Mouse (Mus musculus): ENCODE results near the gene Lrtm2.
A peak's percentile ranks its signal among the peaks of the same experiment; 100 is the strongest.

Lrtm2 gene

GRCm38 (mm10) chr6:119336124-119336523, 5.6 kb upstream of the Lrtm2 start:
- no peak for DNase-seq (ENCODE audit: low spot score in 2 of 2)

GRCm38 (mm10) chr6:119333831-119334230, 3.3 kb upstream of the Lrtm2 start:
- no peak for DNase-seq (ENCODE audit: low spot score in 2 of 2)

- no peak for DNase-seq (ENCODE audit: low spot score in 2 of 2)
Measured at GRCm38 (mm10) chr6:119333202-119333601, 2.6 kb upstream of the Lrtm2 start.

GRCm38 (mm10) chr6:119332111-119332510, 1.5 kb upstream of the Lrtm2 start:
- no peak for DNase-seq (ENCODE audit: low spot score in 2 of 2)

- peak in 1 of 2 experiments; percentile 58 for DNase-seq (ENCODE audit: low spot score in 2 of 2)
Measured at GRCm38 (mm10) chr6:119329936-119330335, 630 bp downstream of the Lrtm2 start.

- peak; percentile 92 for DNase-seq (ENCODE audit: low spot score in 2 of 2)
Measured at GRCm38 (mm10) chr6:119329215-119329714, 1.3 kb downstream of the Lrtm2 start.

GRCm38 (mm10) chr6:119328521-119329115, 1.9 kb downstream of the Lrtm2 start:
- peak in 1 of 2 experiments; percentile 60 for DNase-seq (ENCODE audit: low spot score in 2 of 2)

GRCm38 (mm10) chr6:119326541-119326940, 4.0 kb downstream of the Lrtm2 start:
- DNase-seq (ENCODE audit: low spot score in 2 of 2) = no peak

GRCm38 (mm10) chr6:119325978-119326377, 4.6 kb downstream of the Lrtm2 start:
- DNase-seq (ENCODE audit: low spot score in 2 of 2) = no peak

- DNase-seq (ENCODE audit: low spot score in 2 of 2) = no peak
Measured at GRCm38 (mm10) chr6:119324776-119325175, 5.8 kb downstream of the Lrtm2 start.

- peak in 1 of 2 experiments; percentile 3 for DNase-seq (ENCODE audit: low spot score in 2 of 2)
Measured at GRCm38 (mm10) chr6:119321752-119322151, 8.8 kb downstream of the Lrtm2 start.

GRCm38 (mm10) chr6:119320481-119320880, 10.1 kb downstream of the Lrtm2 start:
- DNase-seq (ENCODE audit: low spot score in 2 of 2) = peak in 1 of 2 experiments; percentile 2

GRCm38 (mm10) chr6:119319358-119319757, 11.2 kb downstream of the Lrtm2 start:
- peak in 1 of 2 experiments; percentile 27 for DNase-seq (ENCODE audit: low spot score in 2 of 2)

- peak in 1 of 2 experiments; percentile 17 for DNase-seq (ENCODE audit: low spot score in 2 of 2)
Measured at GRCm38 (mm10) chr6:119318732-119319131, 11.8 kb downstream of the Lrtm2 start.

- peak in 1 of 2 experiments; percentile 43 for DNase-seq (ENCODE audit: low spot score in 2 of 2)
Measured at GRCm38 (mm10) chr6:119314751-119315476, 15.7 kb downstream of the Lrtm2 start.

GRCm38 (mm10) chr6:119313588-119314375, 16.8 kb downstream of the Lrtm2 start:
- DNase-seq (ENCODE audit: low spot score in 2 of 2) = no peak

- DNase-seq (ENCODE audit: low spot score in 2 of 2) = no peak
Measured at GRCm38 (mm10) chr6:119313096-119313495, 17.5 kb downstream of the Lrtm2 start.

- DNase-seq (ENCODE audit: low spot score in 2 of 2) = no peak
Measured at GRCm38 (mm10) chr6:119312381-119312780, 18.2 kb downstream of the Lrtm2 start.

GRCm38 (mm10) chr6:119310176-119310575, 20.4 kb downstream of the Lrtm2 start:
- peak; percentile 79 to 80 for DNase-seq (ENCODE audit: low spot score in 2 of 2)

GRCm38 (mm10) chr6:119307867-119308413, 22.6 kb downstream of the Lrtm2 start:
- no peak for DNase-seq (ENCODE audit: low spot score in 2 of 2)

- no peak for DNase-seq (ENCODE audit: low spot score in 2 of 2)
Measured at GRCm38 (mm10) chr6:119303331-119303730, 27.2 kb downstream of the Lrtm2 start.

GRCm38 (mm10) chr6:119301310-119301709, 29.3 kb downstream of the Lrtm2 start:
- no peak for DNase-seq (ENCODE audit: low spot score in 2 of 2)

All from right cerebral cortex, adult 2 months (tissue).